Mouse (Mus musculus): Measurements from ENCODE around the gene H2-DMa.
"Not testable (repeated sequence)": the region's sequence is repeated elsewhere in the genome, so short reads cannot be mapped to it uniquely, and the experiment has no call there.

Gene H2-DMa

DNA sequence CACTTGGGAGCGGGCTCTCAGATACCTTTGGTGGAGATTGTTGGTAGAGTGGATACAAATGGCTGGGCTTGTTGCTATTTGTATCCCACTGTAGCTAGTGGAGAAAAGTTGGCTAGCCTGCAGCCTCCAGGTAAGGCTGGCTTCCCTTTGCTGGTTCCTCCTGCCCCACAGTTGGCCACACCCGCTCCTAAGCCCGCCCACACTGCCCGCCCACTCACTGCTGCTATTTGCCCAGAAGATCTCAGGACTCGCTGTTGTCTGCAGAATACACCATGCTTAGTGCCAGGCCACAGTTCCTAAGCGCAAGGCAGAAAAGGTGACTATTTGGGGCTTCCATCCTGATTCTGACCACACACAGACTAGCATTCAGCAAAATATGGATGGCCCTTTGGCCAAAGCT is 8.1 kb downstream of the H2-DMa start:
- peak; percentile 51 for DNase-seq

DNA sequence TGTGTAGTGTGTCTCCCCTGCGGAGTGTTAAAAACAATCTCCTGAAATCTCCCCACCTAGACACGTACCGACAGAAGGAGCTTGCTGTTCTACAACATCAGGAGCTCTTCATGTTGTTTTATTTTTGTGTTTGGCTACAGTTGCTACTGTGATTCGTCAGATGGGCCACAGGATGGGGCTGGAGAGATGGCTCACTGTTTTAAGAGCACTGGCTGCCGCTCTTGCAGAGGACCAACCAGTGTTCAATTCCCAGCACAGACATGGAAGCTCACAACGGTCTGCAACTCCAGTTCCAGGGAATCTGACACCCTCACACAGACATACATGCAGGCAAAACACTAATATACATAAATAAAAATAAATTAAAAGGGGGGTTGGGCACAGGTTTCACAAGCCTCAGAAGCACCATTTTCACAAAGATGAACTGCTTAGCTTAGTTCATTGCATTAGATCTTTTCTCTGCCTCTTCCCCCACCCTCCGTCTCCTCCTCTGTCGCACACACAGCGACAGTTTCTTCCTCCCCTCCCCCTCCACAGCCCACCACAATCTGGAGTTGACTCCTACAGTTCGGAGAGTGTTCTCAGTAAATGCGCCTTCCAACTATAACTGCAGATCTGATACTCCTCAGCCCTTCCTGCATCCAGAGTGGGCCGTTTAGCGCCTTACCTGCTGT is 9.1 kb downstream of the H2-DMa start:
- no peak for DNase-seq

- no peak for DNase-seq
Measured at GRCm38 (mm10) chr17:34128944-34129791, 9.8 kb downstream of the H2-DMa start.

- no peak for DNase-seq
Measured at GRCm38 (mm10) chr17:34130073-34130947, 11.0 kb downstream of the H2-DMa start.

DNA sequence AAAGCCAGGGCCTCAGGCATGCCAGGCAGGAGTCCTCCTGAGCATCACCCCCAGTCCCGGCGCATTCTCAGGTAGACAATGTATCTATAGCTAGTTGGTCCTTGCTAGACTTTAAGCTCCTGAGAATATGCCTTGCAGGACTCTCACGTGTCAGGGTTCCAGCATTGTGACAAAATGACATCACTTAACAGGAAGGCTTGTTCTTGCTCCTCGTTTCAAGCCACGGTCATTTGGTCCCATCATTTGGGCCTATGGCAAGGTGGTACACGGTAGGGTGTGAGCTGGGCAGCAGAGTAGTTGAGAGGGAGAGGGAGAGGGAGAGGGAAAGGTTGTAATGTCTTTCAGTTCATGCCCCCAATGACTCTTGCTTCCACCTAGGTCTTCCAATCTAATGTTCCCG is 12.6 kb downstream of the H2-DMa start:
- DNase-seq = no peak

DNA sequence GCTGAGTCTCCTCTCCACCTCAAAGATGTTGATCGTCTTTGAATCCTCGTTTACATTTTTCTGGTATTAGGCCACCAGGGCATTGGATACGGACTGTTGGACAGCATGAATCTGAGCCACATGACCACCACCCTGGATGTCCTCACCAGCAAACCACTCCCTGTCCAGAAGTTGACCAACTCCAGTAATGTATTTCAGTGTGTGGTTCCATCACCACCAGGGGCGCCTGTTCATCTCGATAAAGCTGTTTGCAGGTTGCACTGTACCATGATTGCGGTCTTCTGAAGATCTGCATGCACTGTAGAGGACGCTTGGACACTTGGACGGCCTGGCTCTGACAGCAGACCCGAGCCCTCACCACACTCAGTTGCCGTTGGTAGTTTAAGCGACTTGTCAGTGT is 13.9 kb downstream of the H2-DMa start:
- no peak for DNase-seq

- peak; percentile 15 for DNase-seq
Measured at GRCm38 (mm10) chr17:34134451-34134850, 15.1 kb downstream of the H2-DMa start.

- DNase-seq = peak; percentile 99
Measured at GRCm38 (mm10) chr17:34135297-34136224, 16.2 kb downstream of the H2-DMa start.

DNA sequence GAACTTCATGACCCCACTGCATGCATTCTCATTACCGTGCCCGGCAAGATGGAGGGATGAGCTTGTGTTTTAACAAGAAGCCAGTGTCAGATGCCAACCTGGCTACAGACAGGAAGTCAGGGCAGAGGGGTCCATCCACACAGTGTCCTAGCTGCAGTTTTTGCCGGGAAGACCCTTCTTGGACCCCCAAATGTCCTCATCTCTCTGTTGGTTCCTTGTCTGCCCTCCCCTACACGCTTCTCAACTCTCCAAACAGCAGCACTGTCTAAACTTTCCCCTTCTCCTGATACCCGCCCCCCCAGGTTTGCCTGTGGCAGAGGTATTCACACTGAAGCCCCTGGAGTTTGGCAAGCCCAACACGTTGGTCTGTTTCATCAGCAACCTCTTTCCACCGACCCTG is 18.3 kb downstream of the H2-DMa start:
- DNase-seq = no peak

- no peak for DNase-seq
Measured at GRCm38 (mm10) chr17:34138655-34139054, 19.3 kb downstream of the H2-DMa start.

DNA sequence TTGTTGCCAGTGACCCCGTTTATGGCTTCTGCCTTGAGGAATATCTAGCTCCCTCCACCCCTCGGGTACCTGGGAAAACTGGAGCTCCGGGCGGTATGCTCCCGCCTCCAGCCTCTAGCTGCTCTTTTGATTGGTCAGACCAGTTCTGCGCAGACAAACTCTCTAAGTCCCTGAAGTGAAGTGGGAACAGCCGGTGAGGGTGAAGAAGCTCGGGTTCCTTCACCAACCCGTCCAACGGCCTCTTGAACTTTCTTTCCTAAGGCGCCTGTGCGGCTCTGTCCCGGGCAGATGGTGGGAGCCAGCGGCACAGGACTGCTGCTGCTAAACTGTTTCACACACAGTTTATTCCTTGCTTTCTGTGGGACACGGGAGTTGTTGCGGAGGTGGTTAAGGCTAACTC is 20.1 kb downstream of the H2-DMa start:
- no peak for DNase-seq

- no peak for DNase-seq
Measured at GRCm38 (mm10) chr17:34140240-34140639, 20.9 kb downstream of the H2-DMa start.

DNA sequence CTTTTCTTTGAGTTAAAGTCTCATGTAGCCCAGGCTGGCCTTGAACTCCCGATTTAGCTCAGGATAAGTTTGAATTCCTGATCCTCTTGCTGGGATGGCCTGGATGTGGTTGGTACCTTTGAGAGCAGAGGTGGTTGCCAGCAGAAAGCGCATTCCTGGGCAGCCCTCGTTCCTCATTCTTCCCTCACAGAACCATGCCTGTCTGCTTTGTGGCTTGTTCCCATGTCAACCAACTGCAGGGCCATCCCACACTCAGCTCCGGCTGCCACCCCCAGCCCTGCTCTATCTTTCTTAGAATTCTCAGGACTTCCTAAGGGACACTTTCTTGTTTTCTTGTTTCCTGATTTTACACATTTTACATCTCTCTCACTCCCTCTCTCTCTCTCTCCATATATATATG is 22.1 kb downstream of the H2-DMa start:
- DNase-seq = no peak

DNA sequence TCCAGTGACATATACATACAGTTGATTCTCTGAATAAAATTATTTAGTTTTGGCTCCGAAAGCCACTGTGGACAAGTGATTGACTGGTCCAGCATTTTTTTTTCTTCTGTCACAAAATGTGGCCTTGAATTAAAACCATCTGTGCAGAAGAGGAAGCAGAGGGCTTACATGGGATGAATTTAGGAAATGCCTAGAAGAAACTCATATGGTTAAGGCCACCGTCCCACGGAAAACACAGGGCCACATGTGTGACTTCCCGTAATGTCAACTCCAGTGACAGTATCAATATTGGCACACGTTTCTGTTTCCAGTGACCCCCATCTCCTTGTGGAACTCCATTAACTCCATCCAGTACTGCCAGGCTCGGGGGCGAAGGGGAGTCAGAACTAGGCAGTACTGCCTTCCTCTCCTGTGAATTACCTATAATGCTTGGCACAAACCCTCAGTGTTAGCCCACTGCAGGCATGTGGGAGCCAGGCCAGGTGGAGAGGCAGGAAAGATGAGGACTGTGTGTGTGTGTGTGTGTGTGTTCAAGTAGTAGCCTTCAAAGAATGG is 23.2 kb downstream of the H2-DMa start:
- no peak for DNase-seq

GRCm38 (mm10) chr17:34143033-34143432 is 23.7 kb downstream of the H2-DMa start, which contains the start of gene H2-DMb2:
TSS of gene H2-DMb2 (plus strand) at chr17:34143307.
- no peak for DNase-seq

- no peak for DNase-seq
Measured at GRCm38 (mm10) chr17:34143461-34143860, 24.1 kb downstream of the H2-DMa start.

GRCm38 (mm10) chr17:34144221-34144620 is 24.9 kb downstream of the H2-DMa start:
- not testable (repeated sequence) for DNase-seq

GRCm38 (mm10) chr17:34144960-34145371 is 25.6 kb downstream of the H2-DMa start:
- DNase-seq = no peak

DNA sequence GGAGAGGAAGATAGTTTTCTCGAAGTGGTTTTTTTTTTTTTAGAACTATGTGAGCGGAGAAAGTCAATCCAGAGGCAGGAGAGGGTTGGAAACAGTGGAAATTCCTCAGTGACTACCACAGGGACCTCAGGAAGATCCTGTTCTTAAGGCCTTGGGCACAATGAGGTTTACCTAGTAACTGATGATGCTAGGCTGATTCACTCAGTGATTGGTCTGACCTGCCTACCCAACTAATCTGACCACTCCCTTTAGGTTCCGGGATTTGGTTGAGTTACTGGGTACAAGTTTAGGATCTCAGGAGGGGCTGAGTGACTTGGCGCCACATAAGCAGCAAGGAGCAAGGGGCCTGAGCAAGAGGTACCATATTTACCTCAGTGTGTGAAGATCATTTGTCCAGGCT is 33.6 kb downstream of the H2-DMa start, which contains the start of gene H2-DMb1:
Gene H2-DMb1, plus strand, starts transcription at position 150 of the 400 bp plus-strand sequence.
- no peak for DNase-seq

- DNase-seq = no peak
Measured at GRCm38 (mm10) chr17:34155534-34155933, 36.2 kb downstream of the H2-DMa start.

DNA sequence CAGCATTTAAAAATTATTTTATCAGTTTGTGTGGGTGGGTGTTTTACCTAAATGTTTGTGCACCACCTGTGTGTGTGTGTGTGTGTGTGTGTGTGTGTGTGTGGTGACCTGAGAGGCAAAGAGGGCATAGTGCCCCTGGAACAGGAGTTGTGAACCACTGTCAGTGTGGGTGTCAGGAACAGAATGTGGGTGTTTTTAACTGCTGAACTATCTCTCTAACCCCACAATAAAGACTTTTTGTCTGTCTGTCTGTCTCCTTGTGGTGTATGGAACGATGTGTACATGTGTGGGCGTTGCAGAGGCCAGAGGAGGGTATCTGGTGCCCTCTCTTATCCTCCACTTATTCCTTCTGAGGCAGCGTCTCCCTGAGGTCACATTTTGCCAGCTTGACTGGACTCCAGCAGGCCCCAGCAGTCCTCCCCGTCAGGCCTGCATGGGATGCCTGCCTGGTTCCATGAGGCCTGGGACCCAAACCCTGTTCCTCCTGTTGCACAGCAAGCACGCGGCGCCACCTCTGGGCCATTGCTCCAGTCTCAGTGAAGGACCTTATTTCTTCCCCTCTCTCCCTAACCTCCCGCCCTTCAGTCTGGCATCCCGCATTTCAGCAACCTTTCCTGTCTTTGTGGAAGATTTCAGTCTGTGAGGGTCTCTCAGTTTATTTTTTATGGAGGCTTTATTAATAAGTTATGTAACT is 45.0 kb downstream of the H2-DMa start:
- no peak for DNase-seq

Data from cerebellum, adult 8-10 months (tissue).